Mouse (Mus musculus) urinary bladder, postnatal 10 days (tissue): ENCODE measurements around the gene Gse1.

Source experiments
- DNase-seq: peaks from one replicate; pipeline ENCODE4 v3.0.0; 2022; ENCODE audit warnings: low spot score

The Gse1 gene

DNA sequence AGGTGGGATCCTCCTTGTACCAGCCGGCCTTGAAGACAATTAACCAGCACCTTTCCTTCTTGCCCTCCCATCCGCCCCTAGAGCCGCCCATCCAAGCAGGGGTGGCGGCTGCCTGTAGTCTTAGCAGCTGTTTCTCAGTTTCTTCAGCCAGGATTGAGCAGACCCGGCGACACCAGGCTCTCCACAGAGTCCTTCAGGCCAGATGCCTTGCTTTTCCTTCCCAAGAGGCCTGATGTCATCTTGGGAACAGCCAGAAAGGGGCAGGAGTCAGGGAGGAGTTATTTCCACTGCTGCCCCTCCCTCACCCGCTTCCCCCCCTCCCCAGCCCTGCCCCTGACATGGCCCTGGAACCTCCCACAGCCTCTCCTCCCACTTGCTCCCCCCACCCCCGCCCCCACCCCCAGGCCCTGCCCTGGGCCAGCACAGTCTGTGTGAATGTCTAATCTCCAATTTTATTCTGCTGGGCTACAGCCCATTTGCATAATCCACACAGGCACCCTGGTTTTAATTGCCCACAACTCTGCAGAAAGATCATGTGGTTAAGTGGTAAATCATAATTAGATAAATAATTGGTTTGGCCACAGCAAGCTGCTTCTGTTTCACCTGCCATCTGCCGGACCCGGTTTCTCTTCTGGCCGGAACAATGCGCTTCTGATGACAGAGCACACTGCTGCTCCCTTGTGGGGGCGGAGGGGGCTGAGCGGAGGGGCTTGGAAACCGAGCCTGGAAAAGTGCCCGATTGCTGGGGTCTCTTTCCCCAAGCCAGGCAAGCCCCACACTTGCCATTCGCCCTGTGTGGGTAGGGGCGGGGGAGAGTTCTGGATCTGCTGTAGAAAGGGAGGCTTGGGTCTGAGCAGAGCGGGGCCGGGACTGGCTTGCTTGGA, 292.7 kb downstream of the Gse1 start:
- DNase-seq = no peak

DNA sequence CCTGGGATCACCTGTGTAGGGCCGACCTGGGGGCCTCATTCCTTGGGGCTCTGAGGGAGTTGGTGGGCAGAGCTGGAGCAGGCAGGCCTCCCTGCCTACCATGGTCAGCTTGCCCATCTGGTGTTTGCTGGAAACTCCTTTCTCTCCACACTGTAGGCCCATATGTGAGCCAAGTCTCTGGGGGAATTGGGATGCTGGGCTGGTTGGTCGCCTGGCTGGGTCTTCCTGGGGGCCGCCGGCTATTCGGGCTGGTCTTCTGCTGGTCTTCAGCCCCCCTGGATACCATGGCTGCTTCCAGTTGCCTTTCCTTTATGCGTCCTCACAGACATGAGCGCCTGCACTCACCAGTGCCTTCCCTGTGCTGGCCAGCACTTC, 293.3 kb downstream of the Gse1 start:
- DNase-seq = no peak

DNA sequence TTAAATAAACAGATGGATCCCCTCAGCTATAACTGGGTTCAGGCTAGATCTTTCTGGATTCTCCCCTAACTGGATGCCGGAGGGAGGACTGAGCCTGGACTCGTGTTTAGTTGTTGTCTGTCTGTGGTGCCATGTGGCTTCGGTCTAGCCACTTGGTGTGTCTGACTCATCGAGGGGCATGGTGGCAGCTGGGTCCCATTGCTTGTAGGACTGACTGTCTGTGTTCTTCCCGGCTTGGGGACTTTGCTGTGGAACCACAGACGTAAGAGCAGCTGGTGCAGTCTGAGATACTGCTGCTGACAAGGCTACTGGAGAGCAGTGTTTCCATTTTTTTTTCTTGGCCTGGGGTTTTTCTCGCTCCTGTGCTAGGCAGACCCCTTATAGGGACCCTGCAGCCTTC, 295.4 kb downstream of the Gse1 start:
- no peak for DNase-seq

GRCm38 (mm10) chr8:120525135-120525534, 296.9 kb downstream of the Gse1 start:
- DNase-seq = no peak

DNA sequence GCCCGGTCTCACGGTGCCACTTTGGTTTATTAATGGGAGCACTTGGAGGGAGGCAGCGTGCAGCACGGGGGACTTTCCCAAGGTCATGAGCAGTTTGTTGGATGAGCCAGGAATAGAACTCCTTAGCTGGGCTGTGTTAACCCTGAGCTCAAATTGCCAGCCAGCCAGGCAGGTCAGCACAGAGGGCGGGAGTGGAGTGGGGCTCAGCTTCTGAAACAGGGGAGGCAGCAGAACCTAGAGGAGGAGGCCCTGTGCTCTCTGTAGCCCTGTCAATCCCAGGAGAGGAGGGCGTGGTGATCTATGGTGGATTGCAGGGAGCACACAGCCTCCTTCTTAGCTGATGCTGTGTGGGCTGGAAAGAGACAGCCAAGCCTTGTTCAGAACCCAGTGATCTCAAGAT, 297.6 kb downstream of the Gse1 start:
- DNase-seq = no peak

GRCm38 (mm10) chr8:120526577-120526976, 298.3 kb downstream of the Gse1 start:
- no peak for DNase-seq

- no peak for DNase-seq
Observed at GRCm38 (mm10) chr8:120528332-120528731, 300.1 kb downstream of the Gse1 start.

DNA sequence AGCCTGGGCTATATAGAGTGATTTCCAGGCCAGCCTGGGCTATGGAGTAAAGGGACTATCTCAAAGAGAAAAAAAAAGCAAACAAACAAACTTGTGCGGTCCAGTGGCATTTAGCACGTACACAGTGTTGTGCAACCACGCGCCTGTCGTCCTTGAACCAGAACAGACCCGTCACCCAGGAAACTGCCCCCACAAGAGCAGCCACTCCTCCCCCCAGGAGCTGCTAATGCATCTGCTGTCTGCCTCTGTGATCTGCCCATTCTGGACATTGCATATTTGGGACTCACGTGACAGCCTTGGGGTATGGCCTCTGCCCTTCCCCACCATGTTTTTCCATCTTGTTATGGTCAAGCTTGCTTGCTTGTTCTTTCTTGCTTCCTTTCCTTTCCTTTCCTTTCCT, 301.0 kb downstream of the Gse1 start:
- DNase-seq = no peak

DNA sequence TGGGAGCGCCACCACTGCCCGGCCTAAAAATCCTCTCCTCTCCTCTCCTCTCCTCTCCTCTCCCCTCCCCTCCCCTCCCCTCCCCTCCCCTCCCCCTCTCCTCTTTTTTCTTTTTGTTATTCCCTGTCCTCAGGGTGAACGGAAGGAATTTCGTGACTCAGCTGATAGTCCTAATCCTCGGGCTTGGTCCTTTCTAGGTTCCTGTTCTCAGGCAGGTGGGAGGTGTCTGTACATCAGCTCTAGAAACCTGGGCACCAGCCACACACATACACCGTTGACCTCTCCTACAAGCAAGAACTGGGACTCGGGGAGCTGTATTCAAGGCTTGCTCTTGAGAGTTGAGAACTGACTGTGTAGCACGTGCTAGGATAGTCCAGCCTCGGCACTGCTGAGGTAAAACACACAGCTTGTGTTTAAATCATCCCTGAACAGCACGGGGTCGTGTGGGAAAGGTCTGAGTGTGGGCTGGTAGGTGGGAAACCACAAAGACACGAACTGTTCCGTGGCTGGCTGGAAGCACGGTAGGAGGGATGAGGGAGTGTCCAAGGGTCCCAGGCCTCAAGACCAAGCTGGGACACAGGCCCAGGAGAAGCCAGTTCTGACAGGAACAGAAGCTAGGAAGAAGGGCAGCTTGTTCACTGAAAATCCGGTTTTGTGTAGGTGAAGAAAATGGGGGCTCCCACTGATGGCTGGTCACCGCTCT, 302.8 kb downstream of the Gse1 start:
- DNase-seq = no peak

DNA sequence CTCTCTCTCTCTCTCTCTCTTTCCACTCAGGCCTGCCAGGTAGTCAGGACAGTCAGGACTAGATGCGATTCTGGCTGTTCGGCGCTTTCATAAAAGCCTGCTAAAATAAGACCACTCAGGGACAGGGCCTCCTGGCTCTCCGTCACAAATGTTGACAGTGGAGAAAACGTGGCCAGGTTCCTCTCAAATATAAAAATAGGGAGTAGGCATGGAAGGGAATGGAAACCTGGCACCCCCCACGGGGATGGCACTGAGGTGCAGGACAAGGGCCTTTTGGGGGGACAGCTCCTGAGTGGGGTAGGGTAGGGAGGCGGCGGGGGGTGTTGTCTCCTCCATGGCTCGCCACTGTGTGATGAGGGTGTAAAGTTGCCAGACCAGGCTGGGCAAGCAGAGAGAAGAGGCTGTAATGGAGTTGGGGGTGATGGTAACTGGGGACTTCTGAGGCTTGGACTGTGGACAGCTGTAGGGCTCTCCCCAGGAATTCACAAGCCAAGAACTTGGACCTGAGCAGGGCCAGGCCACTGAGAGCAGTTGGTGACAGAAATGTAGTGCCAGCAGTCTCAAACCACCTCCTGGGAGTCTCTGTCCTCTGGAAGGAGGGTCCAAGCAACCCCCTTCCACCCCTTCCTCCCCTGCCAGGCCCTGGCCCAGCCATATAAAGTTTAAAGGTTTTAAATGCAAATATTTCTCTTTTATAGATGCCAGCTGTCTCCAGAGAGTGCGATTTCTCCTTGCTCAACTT, 303.7 kb downstream of the Gse1 start:
- no peak for DNase-seq

GRCm38 (mm10) chr8:120532517-120533215, 304.4 kb downstream of the Gse1 start:
- no peak for DNase-seq

GRCm38 (mm10) chr8:120533380-120533779, 305.1 kb downstream of the Gse1 start:
- no peak for DNase-seq

GRCm38 (mm10) chr8:120534080-120534479, 305.8 kb downstream of the Gse1 start:
- no peak for DNase-seq

GRCm38 (mm10) chr8:120534504-120535368, 306.5 kb downstream of the Gse1 start:
- DNase-seq = no peak

- DNase-seq = no peak
Observed at GRCm38 (mm10) chr8:120535452-120536305, 307.4 kb downstream of the Gse1 start.

DNA sequence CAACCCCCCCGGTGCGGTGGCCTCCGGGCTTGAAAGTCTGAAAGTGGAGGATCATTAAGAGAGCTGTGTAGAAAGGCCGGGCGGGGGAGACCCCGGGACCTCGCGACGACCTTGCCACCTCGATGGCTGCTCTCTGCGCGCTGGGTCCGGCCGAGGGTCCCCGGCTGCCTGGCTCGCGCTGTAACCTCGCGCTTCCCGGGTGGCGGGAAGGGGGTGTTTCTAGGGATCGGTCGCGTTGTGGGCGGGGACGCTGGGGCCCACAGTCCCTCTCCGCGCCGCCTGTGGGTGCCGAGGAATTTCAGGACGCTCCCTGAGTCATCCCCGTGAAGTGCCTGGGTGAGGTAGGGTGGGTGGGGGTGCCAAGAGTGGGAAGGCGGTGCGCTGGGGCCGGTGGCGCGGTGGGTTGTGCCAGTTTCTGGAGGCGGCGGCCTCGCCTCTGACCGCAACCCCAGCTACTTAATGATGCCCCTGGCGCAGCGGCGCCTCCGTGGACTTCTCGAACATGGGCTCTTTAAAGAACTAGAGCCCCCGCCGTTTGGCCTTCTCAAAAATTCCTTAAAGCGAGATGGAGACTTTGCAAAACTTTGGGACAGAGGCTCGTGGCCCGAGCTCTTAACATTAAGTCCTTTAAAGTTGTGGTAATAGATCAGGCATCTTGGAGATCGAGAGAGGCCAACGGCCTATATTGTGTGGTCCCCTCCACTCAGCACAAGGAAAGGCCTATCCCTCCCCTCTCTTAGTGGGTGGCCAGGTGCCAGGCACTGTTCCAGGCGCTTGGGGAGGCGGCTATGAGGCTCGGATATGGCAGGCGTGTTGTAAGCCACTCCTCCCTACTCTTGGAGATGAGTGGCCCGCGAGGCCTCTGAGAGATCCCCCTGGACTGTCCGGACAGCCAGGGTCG, 308.3 kb downstream of the Gse1 start:
- DNase-seq = no peak

DNA sequence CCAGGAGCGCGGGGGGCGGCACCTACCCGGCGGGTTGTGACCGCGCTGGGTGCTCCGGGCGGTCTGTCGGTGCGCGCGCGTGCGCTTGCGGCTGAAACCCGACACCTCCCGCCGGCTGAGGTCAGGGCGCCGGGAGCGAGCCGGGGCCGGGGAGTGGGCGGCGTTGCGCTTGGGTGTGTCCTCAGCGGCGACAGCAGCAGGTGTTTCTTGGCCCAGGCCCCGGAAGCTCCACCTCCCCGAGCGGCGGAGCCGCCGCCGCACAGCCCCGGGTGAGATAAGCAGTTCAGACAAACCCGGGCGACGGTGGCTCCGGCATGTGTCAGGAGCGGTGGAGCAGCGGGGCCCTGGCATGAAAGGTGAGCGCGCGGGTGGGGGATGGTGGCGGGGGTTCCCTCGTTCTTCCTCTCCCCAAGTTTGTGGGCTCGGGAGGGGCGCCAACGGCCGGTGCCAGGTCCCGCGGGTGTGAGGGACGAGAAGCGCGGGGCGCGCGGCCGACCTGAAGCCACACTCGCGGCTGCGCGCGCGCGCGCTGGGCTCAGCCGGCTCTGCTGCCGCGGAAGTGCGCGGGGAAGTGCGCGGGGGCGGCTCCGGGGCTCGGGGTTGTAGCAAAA, 309.1 kb downstream of the Gse1 start:
- peak; percentile 47 for DNase-seq

GRCm38 (mm10) chr8:120537818-120538396, 309.7 kb downstream of the Gse1 start:
- DNase-seq = no peak
